10 mouse cellular contexts compared by ENCODE assay signal in genomic region chr2:14543355-14543754, GRCm38 (mm10). TPM values are rescaled to one million over a fixed set of nuclear protein-coding genes. Genes with fewer than 3 reads are reported as not detected.
DNase-seq lines count a peak whose midpoint lies in the region; ATAC-seq and TF ChIP-seq lines count a peak whose summit lies in the region.
"Had no signal": no experiment of that assay in that cellular context is flagged by ENCODE, and none has a peak within 500 bp of the region (broad histone marks: within the 10 kb centered on the region; RNA-seq: fewer than 3 reads in every experiment).

No protein-coding gene starts in this region.

- no peaks in the 10 kb centered on the region for H3K9me3 ChIP-seq in lung, embryonic 14.5 days (ENCODE audit: low read depth, low read length)
- H3K9me3 ChIP-seq: limb, embryonic 12.5 days; stomach, embryonic 15.5 days had no signal

- H3K36me3 ChIP-seq in kidney, adult 2 months (ENCODE audit: control insufficient read depth, insufficient read depth, low read length) = no peaks in the 10 kb centered on the region
- no peaks in the 10 kb centered on the region for H3K36me3 ChIP-seq in lung, embryonic 14.5 days (ENCODE audit: insufficient read depth)
- H3K36me3 ChIP-seq: limb, embryonic 12.5 days; stomach, embryonic 15.5 days had no signal

- H3K4me2 ChIP-seq in lung, embryonic 14.5 days = no peak overlapping the region
- H3K4me2 ChIP-seq: limb, embryonic 12.5 days; stomach, embryonic 15.5 days had no signal

- H3K27ac ChIP-seq in kidney, adult 2 months (ENCODE audit: insufficient read depth, low read depth, low read length) = no peak overlapping the region
- H3K27ac ChIP-seq in lung, embryonic 14.5 days (ENCODE audit: low read depth) = peak overlapping the region; percentile 26
- H3K27ac ChIP-seq: limb, embryonic 12.5 days; stomach, embryonic 15.5 days had no signal

- TF ChIP-seq POLR2A in kidney, adult 2 months (IDR thresholded peaks at IDR 0.05; ENCODE audit: low read depth, low read length) = no peak

- peak; percentile 14 to 40 for DNase-seq in cerebellum, postnatal 14 days
- no peak for DNase-seq in cerebellum, adult 9-10 months
- DNase-seq in kidney, adult 2 months = peak; percentile 9
- no peak for DNase-seq in kidney, adult 8-10 months
- DNase-seq in 3T3-L1 (ENCODE audit: low read depth, low spot score) = peak; percentile 68
- DNase-seq in lung, embryonic 14.5 days = peak; percentile 97
- no peak for DNase-seq in thymus, postnatal 14 days

- TF ChIP-seq CTCF in kidney, adult 2 months (conservative IDR thresholded peaks at IDR 0.05; ENCODE audit: insufficient read depth, insufficient read length, low read depth, low read length) = no peak
- TF ChIP-seq CTCF in lung, embryonic 14.5 days (IDR thresholded peaks at IDR 0.05; ENCODE audit: low read depth) = no peak

- H3K4me1 ChIP-seq in kidney, adult 2 months (ENCODE audit: control insufficient read depth, insufficient read depth, low read length) = no peaks in the 10 kb centered on the region
- H3K4me1 ChIP-seq in lung, embryonic 14.5 days (ENCODE audit: insufficient read depth) = no peaks in the 10 kb centered on the region
- H3K4me1 ChIP-seq: limb, embryonic 12.5 days; stomach, embryonic 15.5 days had no signal

- H3K27me3 ChIP-seq in kidney, adult 2 months (replicated peaks; ENCODE audit: control insufficient read depth, insufficient read depth, low read length) = no peaks in the 10 kb centered on the region; the same call in 1 of the 2 replicates
- H3K27me3 ChIP-seq in lung, embryonic 14.5 days (ENCODE audit: insufficient read depth, low read length) = no peaks in the 10 kb centered on the region
- H3K27me3 ChIP-seq: limb, embryonic 12.5 days; stomach, embryonic 15.5 days had no signal

- ATAC-seq in lung, embryonic 14.5 days (ENCODE audit: insufficient read depth) = peak; percentile 99
- no peak for ATAC-seq in cerebellum, adult (ENCODE audit: insufficient number of reproducible peaks, low FRiP score, low TSS enrichment)

- no peak overlapping the region for H3K4me3 ChIP-seq in kidney, adult 2 months (ENCODE audit: insufficient read depth, low read depth, low read length)
- H3K4me3 ChIP-seq in lung, embryonic 14.5 days (ENCODE audit: low read depth, low read length) = no peak overlapping the region
- H3K4me3 ChIP-seq: limb, embryonic 12.5 days; stomach, embryonic 15.5 days had no signal

- no peak overlapping the region for H3K9ac ChIP-seq in lung, embryonic 14.5 days
- H3K9ac ChIP-seq: limb, embryonic 12.5 days; stomach, embryonic 15.5 days had no signal

- WGBS in kidney, adult 2 months = 29% methylated on average over 3 of the region's 3 CpGs
- 9% methylated on average over 3 of the region's 3 CpGs for WGBS in lung, embryonic 14.5 days

RNA-seq across cellular contexts. Expression of gene Cacnb2, which starts 59.5 kb away (rescaled TPM):
- 1.4 and 1.6 TPM in 2 replicates for polyA plus RNA-seq in kidney, adult 2 months (2012; rRNA removed)
- polyA plus RNA-seq in lung, embryonic 14.5 days (2014; fragmentation: Nextera tagmentation; extraction: Ambion mirVana) = 8.8 and 9.8 TPM in 2 replicates

Comparison
In these comparisons a context has a peak if more than half of its experiments do, and no peak if none do; other contexts are left out.
1. DNase-seq: peak in cerebellum, postnatal 14 days (2 of 2), kidney, adult 2 months (single experiment), 3T3-L1 (single experiment) and lung, embryonic 14.5 days (single experiment); none in cerebellum, adult 9-10 months (single experiment), kidney, adult 8-10 months (0 of 2) and thymus, postnatal 14 days (single experiment).